Mouse (Mus musculus) forebrain, embryonic 12.5 days (tissue): ENCODE data around the gene Gm15319. TPM values are rescaled to one million over a fixed set of nuclear protein-coding genes. Genes with fewer than 3 reads are reported as not detected.
"Not testable (repeated sequence)": the region's sequence is repeated elsewhere in the genome, so short reads cannot be mapped to it uniquely, and the experiment has no call there.

ENCODE experiments used
- ATAC-seq: fragments of 200-750 bp; cut with Nextera tagmentation; 2 replicates; pipeline ENCODE4 v1.8.0; 2017; ENCODE audit warnings: moderate TSS enrichment; ENCODE audit not compliant: low FRiP score
- H3K27ac ChIP-seq: fragments of 300-500 bp; sonication (generic); 2 replicates; pipeline ENCODE4 v1.5.1; 2016; ENCODE audit warnings: mild to moderate bottlenecking
- H3K27me3 ChIP-seq: fragments of 300-500 bp; sonication (generic); 2 replicates; pipeline ENCODE4 v1.6.1; 2016; ENCODE audit warnings: mild to moderate bottlenecking
- H3K36me3 ChIP-seq: fragments of 300-500 bp; sonication (generic); replicated peaks from 2 replicates; pipeline ENCODE4 v1.6.1; 2016; ENCODE audit warnings: mild to moderate bottlenecking
- H3K4me1 ChIP-seq: fragments of 300-500 bp; sonication (generic); 2 replicates; pipeline ENCODE4 v1.6.1; 2016
- H3K4me2 ChIP-seq: fragments of 300-500 bp; sonication (generic); 2 replicates; pipeline ENCODE4 v1.6.1; 2016; ENCODE audit warnings: mild to moderate bottlenecking, moderate library complexity
- H3K4me3 ChIP-seq: fragments of 300-500 bp; sonication (generic); replicated peaks from 2 replicates; pipeline ENCODE4 v1.5.1; 2016; ENCODE audit warnings: mild to moderate bottlenecking
- H3K9ac ChIP-seq: fragments of 300-500 bp; sonication (generic); 2 replicates; pipeline ENCODE4 v1.6.1; 2016; ENCODE audit warnings: mild to moderate bottlenecking
- H3K9me3 ChIP-seq: fragments of 300-500 bp; sonication (generic); 2 replicates; pipeline ENCODE4 v1.6.1; 2016
- WGBS: fragments of 180-500 bp; shearing (Covaris S2); methylation state at CpG from one replicate; pipeline ENCODE4 v1.1.7; 2016; 5-methylcytosine and 5-hydroxymethylcytosine counted together
- polyA plus RNA-seq: library from polyadenylated mRNA; unstranded; fragments of >200 nt; fragmentation: Nextera tagmentation; extraction: Ambion mirVana; gene quantifications from 2 replicates; pipeline ENCODE4 v1.2.1, GENCODE M21; 2016

Gm15319 gene
- polyA plus RNA-seq = not detected in 2 replicates

GRCm38 (mm10) chr8:20363110-20363509 is at the start of gene Gm15319:
TSS of gene Gm15319 (minus strand) at chr8:20363210.
- H3K9me3 ChIP-seq, ATAC-seq, H3K27me3 ChIP-seq, H3K4me1 ChIP-seq, H3K4me2 ChIP-seq, H3K4me3 ChIP-seq, H3K9ac ChIP-seq, H3K27ac ChIP-seq, H3K36me3 ChIP-seq: not testable (repeated sequence)
- no CpG with 5 or more reads among the region's 2 CpGs for WGBS

GRCm38 (mm10) chr8:20410355-20410754 is 47.3 kb upstream of the Gm15319 start:
- not testable (repeated sequence) for ATAC-seq, H3K4me1 ChIP-seq, H3K9me3 ChIP-seq, H3K9ac ChIP-seq, H3K27me3 ChIP-seq, H3K36me3 ChIP-seq, H3K27ac ChIP-seq, H3K4me3 ChIP-seq, H3K4me2 ChIP-seq
- WGBS = 71% methylated on average over 1 of the region's 3 CpGs

GRCm38 (mm10) chr8:20408441-20409030 is 45.5 kb upstream of the Gm15319 start:
- not testable (repeated sequence) for H3K27ac ChIP-seq, H3K4me2 ChIP-seq, H3K36me3 ChIP-seq, H3K9me3 ChIP-seq, H3K9ac ChIP-seq, H3K4me3 ChIP-seq, H3K4me1 ChIP-seq, H3K27me3 ChIP-seq, ATAC-seq
- WGBS = 92% methylated on average over 8 of the region's 8 CpGs

- not testable (repeated sequence) for H3K36me3 ChIP-seq, H3K4me3 ChIP-seq, H3K9ac ChIP-seq, H3K4me2 ChIP-seq, H3K9me3 ChIP-seq, H3K27ac ChIP-seq, H3K27me3 ChIP-seq, H3K4me1 ChIP-seq
- WGBS = 31% methylated on average over 6 of the region's 7 CpGs
- peak; percentile 44; the same call in 1 of the 2 replicates for ATAC-seq
Measured at GRCm38 (mm10) chr8:20389363-20389739, 26.3 kb upstream of the Gm15319 start.

- H3K4me2 ChIP-seq, H3K4me1 ChIP-seq, H3K27ac ChIP-seq, H3K4me3 ChIP-seq, H3K36me3 ChIP-seq, H3K9ac ChIP-seq, H3K9me3 ChIP-seq, H3K27me3 ChIP-seq: not testable (repeated sequence)
- WGBS = 38% methylated on average over 2 of the region's 7 CpGs
- peak; percentile 75; the same call in 1 of the 2 replicates for ATAC-seq
Measured at GRCm38 (mm10) chr8:20388706-20389362, 25.8 kb upstream of the Gm15319 start.

- 88% methylated on average over 2 of the region's 8 CpGs for WGBS
- not testable (repeated sequence) for ATAC-seq, H3K4me3 ChIP-seq, H3K4me1 ChIP-seq, H3K9ac ChIP-seq, H3K36me3 ChIP-seq, H3K4me2 ChIP-seq, H3K27me3 ChIP-seq, H3K27ac ChIP-seq, H3K9me3 ChIP-seq
Measured at GRCm38 (mm10) chr8:20387121-20387794, 24.2 kb upstream of the Gm15319 start.

- 58% methylated on average over 1 of the region's 2 CpGs for WGBS
- H3K36me3 ChIP-seq = not testable (repeated sequence)
Measured at GRCm38 (mm10) chr8:20384990-20385389, 22.0 kb upstream of the Gm15319 start.

GRCm38 (mm10) chr8:20384131-20384530 is 21.1 kb upstream of the Gm15319 start:
- not testable (repeated sequence) for H3K9me3 ChIP-seq, H3K27me3 ChIP-seq, H3K4me2 ChIP-seq, H3K9ac ChIP-seq, H3K4me1 ChIP-seq, H3K4me3 ChIP-seq, H3K27ac ChIP-seq, ATAC-seq, H3K36me3 ChIP-seq
- WGBS = 90% methylated on average over 9 of the region's 9 CpGs

More at GRCm38 (mm10) chr8:20384990-20385389, 22.0 kb upstream of the Gm15319 start:
- not testable (repeated sequence) for H3K4me2 ChIP-seq, H3K9me3 ChIP-seq, H3K27me3 ChIP-seq, H3K4me3 ChIP-seq, H3K27ac ChIP-seq, H3K9ac ChIP-seq, H3K4me1 ChIP-seq, ATAC-seq

GRCm38 (mm10) chr8:20382146-20382545 is 19.1 kb upstream of the Gm15319 start:
- H3K27me3 ChIP-seq, H3K9me3 ChIP-seq, ATAC-seq, H3K27ac ChIP-seq, H3K36me3 ChIP-seq, H3K4me1 ChIP-seq, H3K4me2 ChIP-seq, H3K9ac ChIP-seq, H3K4me3 ChIP-seq: not testable (repeated sequence)
- WGBS = 70% methylated on average over 2 of the region's 2 CpGs

GRCm38 (mm10) chr8:20381637-20382036 is 18.6 kb upstream of the Gm15319 start:
- not testable (repeated sequence) for H3K4me3 ChIP-seq, H3K4me2 ChIP-seq, H3K4me1 ChIP-seq, H3K9me3 ChIP-seq, H3K27ac ChIP-seq, H3K36me3 ChIP-seq, H3K9ac ChIP-seq, ATAC-seq, H3K27me3 ChIP-seq
- WGBS = 96% methylated on average over 2 of the region's 3 CpGs

- not testable (repeated sequence) for ATAC-seq, H3K27ac ChIP-seq, H3K4me1 ChIP-seq, H3K9me3 ChIP-seq, H3K27me3 ChIP-seq, H3K4me2 ChIP-seq, H3K4me3 ChIP-seq, H3K36me3 ChIP-seq, H3K9ac ChIP-seq
- WGBS = 91% methylated on average over 1 of the region's 5 CpGs
Measured at GRCm38 (mm10) chr8:20381239-20381620, 18.2 kb upstream of the Gm15319 start.

- H3K4me1 ChIP-seq, H3K4me2 ChIP-seq, H3K27ac ChIP-seq, H3K36me3 ChIP-seq, H3K27me3 ChIP-seq, H3K4me3 ChIP-seq, H3K9me3 ChIP-seq, H3K9ac ChIP-seq: not testable (repeated sequence)
- 85% methylated on average over 7 of the region's 7 CpGs for WGBS
- ATAC-seq = peak; percentile 72
Measured at GRCm38 (mm10) chr8:20380590-20381238, 17.7 kb upstream of the Gm15319 start.
